Mouse (Mus musculus): ENCODE measurements at regions not wholly inside any gene's neighbourhood (a gene's known extent, or its start where the extent isn't known, plus 50 kb on each side); places are given as distances from the start of the nearest gene placed in this dataset.
"Not testable (repeated sequence)": the region's sequence is repeated elsewhere in the genome, so short reads cannot be mapped to it uniquely, and the experiment has no call there.

GRCm38 (mm10) chr11:121894801-121895200, 64.8 kb downstream of the Ptchd3 start:
- no peak for DNase-seq (ENCODE audit: low read depth, low spot score)

DNA sequence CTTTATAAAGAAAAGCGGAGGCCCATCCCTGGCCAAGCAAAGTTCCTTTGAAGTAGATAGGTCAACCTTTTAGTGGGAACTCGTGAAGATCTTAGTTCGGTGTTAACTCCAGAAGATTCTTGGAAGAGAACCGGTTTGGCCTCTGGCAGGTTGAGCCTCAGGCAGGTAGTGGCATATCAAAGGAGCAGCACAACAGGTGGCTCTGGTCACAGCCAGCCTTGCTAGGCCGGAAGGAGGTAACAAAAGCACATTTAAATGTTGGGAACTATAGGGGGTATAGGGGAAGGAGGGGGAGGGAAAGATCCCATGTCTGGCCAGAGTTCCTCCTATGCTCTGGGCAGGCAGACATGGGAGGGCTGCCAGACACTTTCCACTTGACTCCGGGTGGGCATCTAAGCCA, 74.3 kb downstream of the Ptchd3 start:
- not testable (repeated sequence) for DNase-seq (ENCODE audit: low read depth, low spot score)

- DNase-seq (ENCODE audit: low read depth, low spot score): not testable (repeated sequence)
Measured at GRCm38 (mm10) chr11:121924631-121925030, 94.6 kb downstream of the Ptchd3 start.

- not testable (repeated sequence) for DNase-seq (ENCODE audit: low read depth, low spot score)
Measured at GRCm38 (mm10) chr11:121925043-121925442, 95.0 kb downstream of the Ptchd3 start.

GRCm38 (mm10) chr11:121951726-121952125, 121.7 kb downstream of the Ptchd3 start:
- peak; percentile 6 for DNase-seq (ENCODE audit: low read depth, low spot score)

- not testable (repeated sequence) for DNase-seq (ENCODE audit: low read depth, low spot score)
Measured at GRCm38 (mm10) chr11:121956367-121957235, 126.6 kb downstream of the Ptchd3 start.

- DNase-seq (ENCODE audit: low read depth, low spot score): not testable (repeated sequence)
Measured at GRCm38 (mm10) chr11:121958735-121959134, 128.7 kb downstream of the Ptchd3 start.

GRCm38 (mm10) chr11:121964111-121964510, 134.1 kb downstream of the Ptchd3 start:
- not testable (repeated sequence) for DNase-seq (ENCODE audit: low read depth, low spot score)

DNA sequence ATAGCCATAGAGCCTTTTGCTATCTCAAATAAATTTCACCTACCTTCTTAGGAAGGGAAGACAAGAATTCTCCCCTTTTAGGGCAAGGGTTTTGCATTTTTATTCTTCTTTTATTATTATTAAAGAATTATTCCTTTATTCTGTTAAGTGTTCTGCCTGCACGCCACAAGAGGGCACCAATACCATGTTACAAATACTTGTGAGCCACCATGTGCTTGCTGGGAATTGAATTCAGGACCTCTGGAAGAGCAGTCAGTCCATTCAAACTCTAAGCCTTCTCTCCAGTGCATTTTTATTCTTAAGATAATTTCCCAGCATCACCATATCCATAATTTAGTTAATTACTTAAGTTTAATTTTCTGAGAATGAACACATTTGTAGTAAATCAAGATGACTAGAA, 135.9 kb downstream of the Ptchd3 start:
- DNase-seq (ENCODE audit: low read depth, low spot score): peak; percentile 14

Measured in mesoderm, embryonic 11.5 days (tissue).